Mouse (Mus musculus) cerebellum, adult 11-12 months (tissue): ENCODE results near the gene Cept1.
"Not testable (repeated sequence)": the region's sequence is repeated elsewhere in the genome, so short reads cannot be mapped to it uniquely, and the experiment has no call there.

Experiments
- DNase-seq: peaks from one replicate; pipeline ENCODE4 v3.0.0; 2022

Cept1 gene

DNA sequence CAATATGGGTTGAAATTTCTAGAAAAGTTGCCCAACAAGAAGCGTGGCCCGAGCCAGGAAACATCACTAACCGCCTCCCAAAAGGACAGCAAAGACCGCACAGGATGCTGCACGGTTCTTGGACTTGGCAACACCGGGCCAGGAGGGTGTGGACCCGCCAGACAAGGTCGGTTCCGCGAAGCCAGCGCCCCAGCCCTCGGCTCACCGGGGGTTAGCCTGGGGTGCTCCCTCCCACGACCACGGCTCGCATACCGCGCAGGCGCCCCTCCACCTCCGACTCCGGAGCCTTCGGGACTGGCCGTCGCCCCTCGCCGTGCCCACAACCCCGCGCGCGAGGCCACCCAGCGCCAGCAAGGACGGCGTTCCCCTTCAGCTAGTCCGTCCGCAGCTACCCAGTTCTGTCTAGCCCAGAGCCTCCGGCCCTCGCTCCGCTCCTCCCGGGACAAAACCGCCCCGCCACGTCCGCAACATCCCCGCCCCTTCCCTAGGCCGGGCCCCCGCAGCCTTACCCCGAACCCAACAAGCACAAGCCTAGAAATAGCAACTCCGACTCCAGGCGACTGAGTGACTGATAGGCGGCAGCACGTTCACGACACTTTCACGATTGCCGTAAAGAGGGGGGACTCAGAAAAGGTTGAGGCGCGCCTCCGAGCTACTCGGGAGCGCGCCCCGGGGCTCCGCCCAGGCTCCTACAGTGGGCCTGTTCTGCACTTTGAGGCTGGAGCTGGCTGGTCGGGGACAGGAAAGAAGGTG lies at the start of gene Cept1, which contains the start of gene Dram2:
Gene Cept1 (minus strand): TSS at position 632 of the 753 bp plus-strand sequence.
Gene Dram2 (plus strand): TSS at position 628 of the 753 bp plus-strand sequence.
- DNase-seq, result peak; percentile 92

- DNase-seq, result not testable (repeated sequence)
Measured at GRCm38 (mm10) chr3:106593631-106594030, 46.0 kb upstream of the Cept1 start.

DNA sequence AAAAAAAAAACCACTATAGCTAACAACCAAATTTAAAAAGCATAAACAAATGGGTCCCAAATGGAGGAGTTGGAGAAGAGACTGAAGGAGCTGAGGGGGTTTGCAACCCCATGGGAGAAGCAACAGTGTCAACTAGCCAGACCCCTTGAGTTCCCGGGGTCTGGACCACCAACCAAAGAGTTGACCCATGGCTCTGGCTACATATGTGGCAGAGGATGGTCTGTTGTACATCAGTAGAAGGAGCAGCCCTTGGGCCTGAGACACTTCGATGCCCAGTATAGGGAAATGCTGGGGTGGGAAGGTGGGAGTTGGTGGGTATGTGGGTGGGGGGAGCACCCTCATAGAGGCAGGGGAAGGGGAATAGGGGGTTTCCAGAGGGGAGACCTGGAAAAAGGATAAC lies 31.7 kb upstream of the Cept1 start:
- DNase-seq, result no peak

DNA sequence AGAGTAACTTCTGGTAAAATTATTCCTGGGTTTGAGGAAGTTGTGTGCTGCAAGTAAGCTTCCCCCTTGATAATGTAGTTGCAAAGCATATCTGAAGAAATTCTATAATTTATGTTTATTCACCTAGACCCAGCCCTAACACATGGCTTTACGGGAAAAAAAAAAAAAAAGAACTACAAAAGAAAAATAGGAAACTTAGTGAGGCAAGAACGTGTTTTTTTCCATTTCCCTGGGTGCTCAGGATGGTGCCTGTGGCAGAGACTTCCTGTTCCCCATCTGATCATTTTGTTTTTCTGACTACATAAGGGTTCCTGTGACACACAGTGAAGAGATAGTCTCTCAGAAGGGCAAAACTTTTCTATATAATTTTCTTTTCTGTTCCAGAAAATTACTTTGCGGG lies 25.6 kb upstream of the Cept1 start:
- DNase-seq, result no peak

- DNase-seq, result no peak
Measured at GRCm38 (mm10) chr3:106565876-106566275, 18.3 kb upstream of the Cept1 start.

GRCm38 (mm10) chr3:106558271-106558670 lies 10.7 kb upstream of the Cept1 start:
- no peak for DNase-seq

GRCm38 (mm10) chr3:106555743-106556250 lies 8.2 kb upstream of the Cept1 start:
- no peak for DNase-seq

- no peak for DNase-seq
Measured at GRCm38 (mm10) chr3:106553411-106553810, 5.8 kb upstream of the Cept1 start.

DNA sequence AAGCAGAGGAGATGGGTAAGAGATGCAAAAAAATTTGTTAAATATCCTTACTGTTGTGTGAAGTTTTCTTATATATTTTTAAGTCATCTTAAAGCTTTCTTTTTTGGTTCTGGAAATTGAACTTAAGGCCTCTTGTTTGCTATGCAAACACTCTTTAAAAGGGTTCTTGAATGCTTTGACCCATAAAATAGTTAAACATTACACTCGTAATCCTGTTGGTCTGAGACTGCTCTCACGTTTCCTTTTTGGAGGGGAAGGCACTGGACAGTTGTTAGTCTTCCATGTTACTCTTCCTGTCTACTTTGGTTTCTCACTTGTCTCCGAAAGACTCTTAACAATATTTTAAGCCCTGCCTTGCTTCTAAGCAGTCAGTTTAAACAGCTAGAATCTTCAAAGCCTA lies 1.4 kb upstream of the Cept1 start:
- DNase-seq, result no peak

GRCm38 (mm10) chr3:106547924-106548539 lies 430 bp upstream of the Cept1 start:
- DNase-seq, result no peak

DNA sequence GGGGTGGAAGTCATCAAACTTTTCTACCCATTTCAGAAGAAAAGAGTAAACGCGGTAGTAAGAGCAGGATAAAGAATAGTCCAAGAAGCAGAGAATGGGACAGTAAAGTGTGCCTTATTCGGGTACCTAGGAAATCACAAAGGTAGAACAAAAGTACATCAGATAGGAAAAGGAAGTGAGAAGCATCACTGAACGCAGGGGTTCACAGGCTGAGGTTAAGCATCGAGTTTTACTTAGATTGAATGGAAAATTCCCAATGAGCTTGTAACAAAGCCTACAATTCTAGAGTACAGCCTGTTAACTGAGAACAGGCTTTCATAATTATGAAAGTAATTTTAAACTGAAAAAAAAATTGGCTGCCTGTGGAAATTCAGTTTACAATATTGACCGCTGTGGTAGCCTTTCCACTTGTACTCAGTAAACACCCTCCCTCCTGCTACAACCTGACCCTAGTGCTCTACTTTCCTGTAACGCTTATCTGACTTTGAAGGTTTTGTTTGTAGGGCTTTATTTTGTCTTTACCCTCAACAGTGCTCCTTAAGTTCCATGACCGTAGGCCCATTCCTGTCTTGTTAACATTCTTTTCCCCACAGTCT lies 2.8 kb downstream of the Cept1 start:
- no peak for DNase-seq

GRCm38 (mm10) chr3:106533277-106533676 lies 14.3 kb downstream of the Cept1 start:
- no peak for DNase-seq

DNA sequence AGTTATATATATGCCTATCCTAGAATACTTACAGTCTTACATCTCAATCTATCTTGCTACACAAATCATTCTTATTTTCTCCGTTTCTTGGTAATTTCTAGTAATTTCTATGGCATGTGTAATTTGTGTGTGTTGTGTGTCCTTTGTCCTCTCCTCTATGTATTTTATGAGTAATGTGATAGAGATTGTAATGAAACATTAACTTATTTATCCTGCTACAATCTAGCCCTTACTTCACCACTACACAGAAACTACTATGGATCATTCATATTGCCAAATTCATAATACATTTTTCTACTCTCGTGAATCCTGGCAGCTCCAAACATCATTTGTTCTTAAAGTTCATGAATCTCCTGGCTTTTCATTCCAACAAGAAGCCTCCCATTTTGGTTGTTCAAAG lies 19.6 kb downstream of the Cept1 start:
- DNase-seq, result no peak

GRCm38 (mm10) chr3:106526411-106526810 lies 21.2 kb downstream of the Cept1 start:
- no peak for DNase-seq

- DNase-seq, result no peak
Measured at GRCm38 (mm10) chr3:106522730-106523129, 24.9 kb downstream of the Cept1 start.

DNA sequence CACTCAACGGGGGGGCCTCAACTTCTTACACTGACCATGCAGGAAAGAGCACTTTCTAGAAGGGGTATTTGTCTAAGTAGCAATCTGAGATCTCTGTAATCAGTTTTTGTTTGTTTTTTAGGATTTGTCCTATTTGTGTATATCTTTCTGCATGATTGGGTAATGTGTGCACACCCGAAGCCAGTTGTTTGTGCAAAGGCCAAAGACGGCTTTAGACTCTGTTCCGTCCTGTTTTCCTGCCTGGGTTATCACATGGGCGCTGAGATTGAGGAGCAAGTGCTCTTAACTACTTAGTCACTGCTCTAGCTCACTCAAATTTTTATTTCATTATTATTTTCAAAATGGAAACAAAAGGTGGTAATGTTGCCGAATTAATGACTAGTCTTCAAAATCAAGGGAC lies 32.6 kb downstream of the Cept1 start:
- DNase-seq, result no peak

GRCm38 (mm10) chr3:106510669-106511068 lies 36.9 kb downstream of the Cept1 start:
- no peak for DNase-seq

GRCm38 (mm10) chr3:106502892-106503291 lies 44.7 kb downstream of the Cept1 start:
- DNase-seq, result no peak

GRCm38 (mm10) chr3:106500510-106500909 lies 47.1 kb downstream of the Cept1 start:
- DNase-seq, result no peak

- DNase-seq, result no peak
Measured at GRCm38 (mm10) chr3:106496996-106497395, 50.6 kb downstream of the Cept1 start.

GRCm38 (mm10) chr3:106496045-106496721 lies 51.4 kb downstream of the Cept1 start:
- DNase-seq, result no peak

DNA sequence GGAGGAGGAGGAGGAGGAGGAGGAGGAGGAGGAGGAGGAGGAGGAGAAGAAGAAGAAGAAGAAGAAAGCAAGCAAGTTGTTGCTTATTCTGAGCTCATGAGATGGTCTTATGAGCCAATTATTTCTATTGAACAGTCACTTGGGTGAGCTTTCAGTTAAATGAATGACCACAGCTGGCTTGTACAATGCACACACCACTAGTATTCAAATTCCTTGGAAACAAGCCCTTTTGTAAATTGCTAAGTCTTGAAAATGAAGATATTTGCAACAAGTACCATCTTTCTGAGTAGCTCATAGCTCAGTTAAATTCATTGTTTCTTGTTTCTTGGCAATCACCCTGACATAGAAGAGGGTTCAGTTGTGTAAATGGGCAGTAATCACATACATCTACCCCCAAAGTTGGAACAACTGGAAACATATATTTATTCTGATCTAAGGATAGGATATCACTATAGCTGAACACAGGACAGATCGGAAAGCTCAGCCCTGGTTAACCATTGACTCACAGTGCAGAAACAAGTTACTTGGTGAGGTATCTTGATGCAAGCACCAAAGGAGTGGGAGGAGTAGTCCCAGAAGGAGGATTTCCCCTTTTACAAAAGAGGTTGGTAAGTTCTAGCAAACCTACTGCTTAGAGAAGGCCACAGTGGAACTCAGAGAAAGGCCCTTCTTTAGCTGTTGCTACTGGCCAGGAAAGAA lies 52.1 kb downstream of the Cept1 start:
- DNase-seq, result no peak
